Mouse (Mus musculus): ENCODE data around the gene Chd9.
"Not testable (repeated sequence)": the region's sequence is repeated elsewhere in the genome, so short reads cannot be mapped to it uniquely, and the experiment has no call there.

DNA sequence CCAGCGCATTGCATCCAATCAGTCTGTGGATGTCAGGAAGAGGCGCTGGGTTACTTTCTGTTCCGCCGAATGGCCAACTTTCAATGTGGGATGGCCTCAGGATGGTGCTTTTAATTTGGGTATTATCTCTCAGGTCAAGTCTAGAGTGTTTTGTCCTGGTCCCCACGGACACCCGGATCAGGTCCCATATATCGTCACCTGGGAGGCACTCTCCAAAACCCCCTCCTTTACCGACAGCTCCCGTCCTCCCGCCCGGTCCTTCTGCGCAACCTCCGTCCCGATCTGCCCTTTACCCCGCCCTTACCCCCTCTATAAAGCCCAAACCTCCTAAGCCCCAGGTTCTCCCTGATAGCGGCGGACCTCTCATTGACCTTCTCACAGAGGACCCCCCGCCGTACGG, 59.2 kb downstream of the Chd9 start:
- not testable (repeated sequence) for TF ChIP-seq CTCF, POLR2A (IDR thresholded peaks at IDR 0.05; ENCODE audit: insufficient read depth, low read depth, low read length)

Data from olfactory bulb, adult 2 months (tissue).